Mouse (Mus musculus): Measurements from ENCODE around the gene Ptpa.

GRCm38 (mm10) chr2:30490384-30490783, 74.5 kb downstream of the Ptpa start:
- no peak for TF ChIP-seq EP300 (IDR thresholded peaks at IDR 0.05; ENCODE audit: insufficient read depth, low read depth, low read length)
- no peak for TF ChIP-seq POLR2A (IDR thresholded peaks at IDR 0.05; ENCODE audit: insufficient read depth, low read depth, low read length)

All from heart, adult 2 months (tissue).